Mouse (Mus musculus) heart, embryonic 12.5 days (tissue): ENCODE results near the gene Csnka2ip. TPM values are rescaled to one million over a fixed set of nuclear protein-coding genes. Genes with fewer than 3 reads are reported as not detected.

Source experiments
- ATAC-seq: fragments of 200-750 bp; cut with Nextera tagmentation; 2 replicates; pipeline ENCODE4 v1.8.0; 2017; ENCODE audit warnings: moderate TSS enrichment, moderate library complexity; ENCODE audit not compliant: insufficient number of reproducible peaks, low FRiP score
- H3K27ac ChIP-seq: fragments of 300-500 bp; sonication (generic); 2 replicates; pipeline ENCODE4 v1.5.1; 2016; ENCODE audit warnings: mild to moderate bottlenecking, moderate library complexity; ENCODE audit not compliant: poor library complexity, severe bottlenecking
- H3K27me3 ChIP-seq: fragments of 300-500 bp; sonication (generic); replicated peaks from 2 replicates; pipeline ENCODE4 v1.6.1; 2016; ENCODE audit warnings: mild to moderate bottlenecking, moderate library complexity
- H3K36me3 ChIP-seq: fragments of 300-500 bp; sonication (generic); 2 replicates; pipeline ENCODE4 v1.6.1; 2016; ENCODE audit warnings: mild to moderate bottlenecking, moderate library complexity
- H3K4me1 ChIP-seq: fragments of 300-500 bp; sonication (generic); replicated peaks from 2 replicates; pipeline ENCODE4 v1.6.1; 2016; ENCODE audit warnings: mild to moderate bottlenecking
- H3K4me2 ChIP-seq: fragments of 300-500 bp; sonication (generic); 2 replicates; pipeline ENCODE4 v1.6.1; 2016; ENCODE audit warnings: mild to moderate bottlenecking, moderate library complexity
- H3K4me3 ChIP-seq: fragments of 300-500 bp; sonication (generic); 2 replicates; pipeline ENCODE4 v1.5.1; 2016; ENCODE audit warnings: mild to moderate bottlenecking
- H3K9ac ChIP-seq: fragments of 300-500 bp; sonication (generic); 2 replicates; pipeline ENCODE4 v1.6.1; 2016; ENCODE audit warnings: mild to moderate bottlenecking, moderate library complexity
- H3K9me3 ChIP-seq: fragments of 300-500 bp; sonication (generic); replicated peaks from 2 replicates; pipeline ENCODE4 v1.6.1; 2016; ENCODE audit warnings: mild to moderate bottlenecking, moderate library complexity
- WGBS: fragments of 180-500 bp; shearing (Covaris S2); methylation state at CpG from one replicate; pipeline ENCODE4 v1.1.7; 2016; 5-methylcytosine and 5-hydroxymethylcytosine counted together
- polyA plus RNA-seq: library from polyadenylated mRNA; unstranded; fragments of >200 nt; fragmentation: Nextera tagmentation; extraction: Ambion mirVana; gene quantifications from 2 replicates; pipeline ENCODE4 v1.2.1, GENCODE M21; 2016

Csnka2ip gene
- not detected in 2 replicates for polyA plus RNA-seq

GRCm38 (mm10) chr16:64602308-64602707 is at the start of gene Csnka2ip:
Gene Csnka2ip (minus strand): TSS chr16:64602408.
- ATAC-seq: no peak
- H3K27ac ChIP-seq: no peak within 1 kb of the TSS
- no peaks in the 10 kb centered on the region for H3K4me1 ChIP-seq
- H3K4me3 ChIP-seq: no peak within 1 kb of the TSS
- no peak within 1 kb of the TSS for H3K9ac ChIP-seq
- no peaks in the 10 kb centered on the region for H3K9me3 ChIP-seq
- no peak within 1 kb of the TSS for H3K4me2 ChIP-seq
- H3K27me3 ChIP-seq: no peaks in the 10 kb centered on the region
- 82% methylated on average over 1 of the region's 1 CpGs for WGBS
- no peaks in the 10 kb centered on the region for H3K36me3 ChIP-seq

GRCm38 (mm10) chr16:64649594-64650290 is 47.5 kb upstream of the Csnka2ip start:
- no peak overlapping the region for H3K27ac ChIP-seq
- H3K9ac ChIP-seq: no peak overlapping the region
- no peak overlapping the region for H3K4me3 ChIP-seq
- no peaks in the 10 kb centered on the region for H3K36me3 ChIP-seq
- H3K9me3 ChIP-seq: no peaks in the 10 kb centered on the region
- no peaks in the 10 kb centered on the region for H3K4me1 ChIP-seq
- 78% methylated on average over 13 of the region's 13 CpGs for WGBS
- no peak overlapping the region for H3K4me2 ChIP-seq
- H3K27me3 ChIP-seq: no peaks in the 10 kb centered on the region
- ATAC-seq: no peak

GRCm38 (mm10) chr16:64647771-64648170 is 45.6 kb upstream of the Csnka2ip start:
- ATAC-seq: no peak
- no peaks in the 10 kb centered on the region for H3K36me3 ChIP-seq
- H3K9ac ChIP-seq: no peak overlapping the region
- no peak overlapping the region for H3K4me2 ChIP-seq
- H3K27ac ChIP-seq: no peak overlapping the region
- H3K4me3 ChIP-seq: no peak overlapping the region
- H3K9me3 ChIP-seq: no peaks in the 10 kb centered on the region
- no peaks in the 10 kb centered on the region for H3K27me3 ChIP-seq
- 79% methylated on average over 2 of the region's 2 CpGs for WGBS
- H3K4me1 ChIP-seq: no peaks in the 10 kb centered on the region

- no peak for ATAC-seq
- no peaks in the 10 kb centered on the region for H3K9me3 ChIP-seq
- 58% methylated on average over 1 of the region's 1 CpGs for WGBS
- no peaks in the 10 kb centered on the region for H3K4me1 ChIP-seq
- H3K4me2 ChIP-seq: no peak overlapping the region
- H3K27ac ChIP-seq: no peak overlapping the region
- no peaks in the 10 kb centered on the region for H3K27me3 ChIP-seq
- no peak overlapping the region for H3K4me3 ChIP-seq
- no peaks in the 10 kb centered on the region for H3K36me3 ChIP-seq
- no peak overlapping the region for H3K9ac ChIP-seq
Observed at GRCm38 (mm10) chr16:64635110-64635509, 32.9 kb upstream of the Csnka2ip start.

GRCm38 (mm10) chr16:64620116-64620515 is 17.9 kb upstream of the Csnka2ip start:
- Histone ChIP-seq H3K4me3 (no peak overlapping the region), H3K9me3 (no peaks in the 10 kb centered on the region), H3K9ac (no peak overlapping the region), H3K36me3 (no peaks in the 10 kb centered on the region), H3K4me1 (no peaks in the 10 kb centered on the region), H3K4me2 (no peak overlapping the region), H3K27ac (no peak overlapping the region), H3K27me3 (no peaks in the 10 kb centered on the region)
- ATAC-seq: no peak
- WGBS: 85% methylated on average over 6 of the region's 6 CpGs

DNA sequence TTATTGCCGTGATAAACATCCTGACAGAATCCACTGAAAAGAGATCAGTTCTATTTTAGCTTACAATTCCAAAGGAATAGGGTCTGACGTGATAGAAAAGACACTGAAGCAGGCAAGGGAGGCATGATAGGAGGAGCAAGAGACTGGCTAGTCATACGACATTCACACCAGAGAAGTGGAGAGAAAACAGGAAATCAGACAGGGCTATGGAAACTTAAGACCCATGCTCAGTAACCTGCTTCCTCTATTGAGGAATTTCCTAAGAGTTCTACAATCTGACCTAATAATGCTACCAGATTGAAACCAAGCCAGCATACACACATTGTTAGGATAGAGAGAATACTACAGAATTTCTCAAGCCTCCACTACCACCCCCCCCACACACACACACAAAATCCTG is 12.4 kb upstream of the Csnka2ip start:
- no peaks in the 10 kb centered on the region for H3K9me3 ChIP-seq
- no peaks in the 10 kb centered on the region for H3K36me3 ChIP-seq
- no peaks in the 10 kb centered on the region for H3K27me3 ChIP-seq
- no peak for ATAC-seq
- no peak overlapping the region for H3K4me3 ChIP-seq
- WGBS: 50% methylated on average over 3 of the region's 3 CpGs
- H3K4me2 ChIP-seq: no peak overlapping the region
- no peak overlapping the region for H3K27ac ChIP-seq
- no peaks in the 10 kb centered on the region for H3K4me1 ChIP-seq
- H3K9ac ChIP-seq: no peak overlapping the region

GRCm38 (mm10) chr16:64607793-64608192 is 5.6 kb upstream of the Csnka2ip start:
- ATAC-seq: no peak
- H3K36me3 ChIP-seq: no peaks in the 10 kb centered on the region
- no peak overlapping the region for H3K4me3 ChIP-seq
- 71% methylated on average over 1 of the region's 1 CpGs for WGBS
- H3K9me3 ChIP-seq: no peaks in the 10 kb centered on the region
- no peak overlapping the region for H3K27ac ChIP-seq
- H3K9ac ChIP-seq: no peak overlapping the region
- H3K4me1 ChIP-seq: no peaks in the 10 kb centered on the region
- H3K4me2 ChIP-seq: no peak overlapping the region
- no peaks in the 10 kb centered on the region for H3K27me3 ChIP-seq

- H3K4me1 ChIP-seq: no peaks in the 10 kb centered on the region
Observed at GRCm38 (mm10) chr16:64586825-64587224, 15.4 kb downstream of the Csnka2ip start.

GRCm38 (mm10) chr16:64586262-64586619 is 16.0 kb downstream of the Csnka2ip start:
- 69% methylated on average over 4 of the region's 4 CpGs for WGBS
- H3K4me1 ChIP-seq: no peaks in the 10 kb centered on the region
- H3K4me2 ChIP-seq: no peak overlapping the region
- H3K27ac ChIP-seq: no peak overlapping the region
- H3K27me3 ChIP-seq: no peaks in the 10 kb centered on the region
- no peaks in the 10 kb centered on the region for H3K36me3 ChIP-seq
- ATAC-seq: no peak
- no peak overlapping the region for H3K4me3 ChIP-seq
- H3K9ac ChIP-seq: no peak overlapping the region
- no peaks in the 10 kb centered on the region for H3K9me3 ChIP-seq

More at GRCm38 (mm10) chr16:64586825-64587224, 15.4 kb downstream of the Csnka2ip start:
- H3K4me2 ChIP-seq: no peak overlapping the region
- WGBS: 65% methylated on average over 2 of the region's 2 CpGs
- ATAC-seq: no peak
- no peak overlapping the region for H3K9ac ChIP-seq
- no peaks in the 10 kb centered on the region for H3K27me3 ChIP-seq
- no peaks in the 10 kb centered on the region for H3K36me3 ChIP-seq
- no peak overlapping the region for H3K4me3 ChIP-seq
- H3K9me3 ChIP-seq: no peaks in the 10 kb centered on the region
- H3K27ac ChIP-seq: no peak overlapping the region

GRCm38 (mm10) chr16:64585599-64586261 is 16.5 kb downstream of the Csnka2ip start:
- H3K9ac ChIP-seq: no peak overlapping the region
- no peak overlapping the region for H3K4me3 ChIP-seq
- ATAC-seq: no peak
- no peaks in the 10 kb centered on the region for H3K36me3 ChIP-seq
- H3K9me3 ChIP-seq: no peaks in the 10 kb centered on the region
- H3K27ac ChIP-seq: no peak overlapping the region
- H3K4me1 ChIP-seq: no peaks in the 10 kb centered on the region
- 86% methylated on average over 8 of the region's 8 CpGs for WGBS
- no peaks in the 10 kb centered on the region for H3K27me3 ChIP-seq
- no peak overlapping the region for H3K4me2 ChIP-seq

- WGBS: 78% methylated on average over 4 of the region's 4 CpGs
- ATAC-seq: no peak
Observed at GRCm38 (mm10) chr16:64584591-64584990, 17.6 kb downstream of the Csnka2ip start.

More at GRCm38 (mm10) chr16:64584591-64584990, 17.6 kb downstream of the Csnka2ip start:
- Histone ChIP-seq H3K27me3 (no peaks in the 10 kb centered on the region), H3K9ac (no peak overlapping the region), H3K4me1 (no peaks in the 10 kb centered on the region), H3K4me3 (no peak overlapping the region), H3K4me2 (no peak overlapping the region), H3K9me3 (no peaks in the 10 kb centered on the region), H3K27ac (no peak overlapping the region), H3K36me3 (no peaks in the 10 kb centered on the region)
